Mouse (Mus musculus): ENCODE measurements around the gene Nes. TPM values are rescaled to one million over a fixed set of nuclear protein-coding genes. Genes with fewer than 3 reads are reported as not detected.

Gene Nes
- total RNA-seq, 1 experiment = 29.4 TPM

- no peaks in the 10 kb centered on the region for H3K9me3 ChIP-seq (ENCODE audit: control insufficient read depth, insufficient read depth, low read depth, low read length)
- DNase-seq (ENCODE audit: low read depth, low spot score) = no peak
- TF ChIP-seq HCFC1 (IDR thresholded peaks at IDR 0.05; ENCODE audit: borderline replicate concordance, insufficient read depth, low read length) (no peak), ZC3H11A (IDR thresholded peaks at IDR 0.05; ENCODE audit: borderline replicate concordance, low read depth, low read length) (no peak), ZNF384 (IDR thresholded peaks at IDR 0.05; ENCODE audit: low read depth, low read length) (no peak)
- peaks cover 8 to 54% of the 10 kb centered on the region in 2 experiments for H3K4me1 ChIP-seq (ENCODE audit: control insufficient read depth in 2 of 2, insufficient read depth in 2 of 2, low read length in 2 of 2, poor library complexity in 1 of 2)
- in situ Hi-C loops (cut with MboI; ENCODE audit: low sequenced_read_pairs in 2 of 2, unreplicated experiment in 2 of 2) = no loop called here
- H3K9ac ChIP-seq (ENCODE audit: insufficient read depth, low read depth, low read length, poor library complexity, severe bottlenecking) = no peak overlapping the region
- H3K27ac ChIP-seq (ENCODE audit: insufficient read depth, low read depth, low read length, poor library complexity, severe bottlenecking) = no peak overlapping the region
- H3K36me3 ChIP-seq (ENCODE audit: control insufficient read depth, insufficient read depth, low read length, poor library complexity, severe bottlenecking) = 0 out of 2 replicates have a peak, but pooled peaks cover 4% of the 10 kb centered on the region
- peak overlapping the region; percentile 33 to 45; a peak in 3 of 4 replicates for H3K4me3 ChIP-seq (ENCODE audit: insufficient read depth in 1 of 2, low read depth in 1 of 2, low read length in 2 of 2, poor library complexity in 1 of 2, severe bottlenecking in 1 of 2)
Observed at GRCm38 (mm10) chr3:87947811-87948199, 23.1 kb upstream of the Nes start.

DNA sequence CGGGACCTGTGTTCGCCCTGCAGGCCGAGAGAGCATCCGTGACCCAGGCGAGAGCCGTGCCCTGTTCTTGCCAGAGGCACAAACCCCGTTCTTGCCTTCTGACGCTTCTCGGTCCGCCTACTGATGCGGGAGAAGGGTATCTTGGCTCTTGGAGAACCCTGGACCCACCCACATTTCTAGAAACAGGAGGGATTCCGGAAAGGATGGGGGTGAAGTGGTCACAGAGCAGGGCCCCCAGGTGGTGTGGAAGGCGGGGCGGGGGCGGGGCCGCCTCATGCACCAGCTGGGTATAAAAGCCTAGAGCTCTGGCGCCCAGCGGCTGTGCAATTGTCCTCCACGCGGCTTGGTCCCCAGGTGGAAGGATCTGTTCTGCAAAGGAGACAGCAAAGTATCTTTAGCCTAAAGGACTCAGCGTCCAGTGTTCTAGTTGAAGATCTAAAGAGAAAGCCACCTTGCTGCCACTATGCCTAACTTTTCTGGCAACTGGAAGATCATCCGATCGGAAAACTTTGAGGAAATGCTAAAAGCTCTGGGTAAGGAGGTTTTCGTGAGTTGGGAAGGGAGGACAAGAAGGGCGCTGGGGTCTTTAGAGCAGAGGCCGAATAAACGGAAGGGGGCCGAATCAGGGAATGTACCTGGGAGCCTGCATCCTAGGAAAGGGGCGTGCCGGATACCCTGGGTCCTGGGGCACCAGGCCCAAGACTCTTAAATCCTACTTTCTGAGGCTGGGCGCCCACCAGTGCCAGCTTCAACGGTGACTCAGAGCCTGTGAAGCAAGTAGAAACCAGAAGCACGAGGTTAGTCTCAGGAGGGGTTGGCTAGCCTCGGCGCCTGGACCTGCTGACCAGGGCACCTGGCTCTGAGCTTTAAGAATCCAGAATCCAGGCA lies 22.3 kb upstream of the Nes start, which contains the start of gene Crabp2:
Gene Crabp2 (plus strand): TSS at position 289 of the 888 bp plus-strand sequence.
- Histone ChIP-seq H3K27ac (ENCODE audit: insufficient read depth, low read depth, low read length, poor library complexity, severe bottlenecking) (no peak within 1 kb of the TSS), H3K36me3 (ENCODE audit: control insufficient read depth, insufficient read depth, low read length, poor library complexity, severe bottlenecking) (0 out of 2 replicates have a peak, but pooled peaks cover under 1% of the 10 kb centered on the region), H3K9ac (ENCODE audit: insufficient read depth, low read depth, low read length, poor library complexity, severe bottlenecking) (no peak within 1 kb of the TSS), H3K9me3 (ENCODE audit: control insufficient read depth, insufficient read depth, low read depth, low read length) (no peaks in the 10 kb centered on the region), H3K4me3 (ENCODE audit: insufficient read depth in 1 of 2, low read depth in 1 of 2, low read length in 2 of 2, poor library complexity in 1 of 2, severe bottlenecking in 1 of 2) (peak within 1 kb of the TSS; percentile 33 to 45; a peak in 3 of 4 replicates), H3K4me1 (ENCODE audit: control insufficient read depth in 2 of 2, insufficient read depth in 2 of 2, low read length in 2 of 2, poor library complexity in 1 of 2) (peaks cover 11 to 54% of the 10 kb centered on the region in 2 experiments)
- in situ Hi-C loops (cut with MboI; ENCODE audit: low sequenced_read_pairs in 2 of 2, unreplicated experiment in 2 of 2) = no loop called here
- no peak for DNase-seq (ENCODE audit: low read depth, low spot score)
- TF ChIP-seq ZNF384 (IDR thresholded peaks at IDR 0.05; ENCODE audit: low read depth, low read length) (no peak), HCFC1 (IDR thresholded peaks at IDR 0.05; ENCODE audit: borderline replicate concordance, insufficient read depth, low read length) (no peak), ZC3H11A (IDR thresholded peaks at IDR 0.05; ENCODE audit: borderline replicate concordance, low read depth, low read length) (no peak), MAFK (IDR thresholded peaks at IDR 0.05; ENCODE audit: insufficient read depth, low read depth, low read length) (no peak), CHD2 (IDR thresholded peaks at IDR 0.05; ENCODE audit: low read depth, low read length) (no peak)

- Histone ChIP-seq H3K9ac (ENCODE audit: insufficient read depth, low read depth, low read length, poor library complexity, severe bottlenecking) (no peak overlapping the region), H3K27ac (ENCODE audit: insufficient read depth, low read depth, low read length, poor library complexity, severe bottlenecking) (no peak overlapping the region), H3K4me1 (ENCODE audit: control insufficient read depth in 2 of 2, insufficient read depth in 2 of 2, low read length in 2 of 2, poor library complexity in 1 of 2) (peaks cover 11 to 52% of the 10 kb centered on the region in 2 experiments), H3K9me3 (ENCODE audit: control insufficient read depth, insufficient read depth, low read depth, low read length) (no peaks in the 10 kb centered on the region), H3K36me3 (ENCODE audit: control insufficient read depth, insufficient read depth, low read length, poor library complexity, severe bottlenecking) (no peaks in the 10 kb centered on the region), H3K4me3 (ENCODE audit: insufficient read depth in 1 of 2, low read depth in 1 of 2, low read length in 2 of 2, poor library complexity in 1 of 2, severe bottlenecking in 1 of 2) (peak overlapping the region; percentile 18 to 44; a peak in 3 of 4 replicates)
- in situ Hi-C loops (cut with MboI; ENCODE audit: low sequenced_read_pairs in 2 of 2, unreplicated experiment in 2 of 2) = no loop called here
- no peak for DNase-seq (ENCODE audit: low read depth, low spot score)
- TF ChIP-seq MAFK (IDR thresholded peaks at IDR 0.05; ENCODE audit: insufficient read depth, low read depth, low read length) = no peak
- no peak for TF ChIP-seq ZC3H11A (IDR thresholded peaks at IDR 0.05; ENCODE audit: borderline replicate concordance, low read depth, low read length)
- no peak for TF ChIP-seq HCFC1 (IDR thresholded peaks at IDR 0.05; ENCODE audit: borderline replicate concordance, insufficient read depth, low read length)
- no peak for TF ChIP-seq CHD2 (IDR thresholded peaks at IDR 0.05; ENCODE audit: low read depth, low read length)
- TF ChIP-seq ZNF384 (IDR thresholded peaks at IDR 0.05; ENCODE audit: low read depth, low read length) = no peak
Observed at GRCm38 (mm10) chr3:87949266-87949954, 21.5 kb upstream of the Nes start.

DNA sequence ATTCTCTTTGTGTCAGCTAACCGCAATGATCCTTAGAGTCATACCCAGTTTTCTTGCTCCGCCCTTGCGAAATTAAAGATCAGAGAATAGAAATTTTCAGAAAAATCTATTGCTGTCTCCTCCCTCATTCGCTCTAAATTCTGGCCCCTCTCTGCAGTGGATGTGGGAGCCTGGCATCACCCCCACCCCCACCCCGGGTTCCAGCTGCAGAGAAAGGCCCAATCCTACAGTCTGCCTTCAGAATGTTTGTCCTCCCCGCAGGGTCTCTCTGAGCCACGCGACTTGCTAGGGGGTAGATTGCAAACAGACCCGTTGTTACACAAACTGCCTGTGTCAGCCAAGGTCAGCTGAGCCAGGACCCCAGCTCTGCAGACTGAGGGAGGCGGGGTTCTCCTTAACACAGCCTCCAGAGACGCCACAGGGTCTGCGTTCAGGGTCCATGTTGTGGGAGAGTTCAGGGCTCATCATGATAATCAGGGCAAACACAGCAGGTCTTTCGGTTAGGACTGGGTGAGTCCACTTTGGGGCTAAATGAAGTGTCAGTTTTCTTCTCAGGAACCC lies 20.8 kb upstream of the Nes start:
- Histone ChIP-seq H3K9me3 (ENCODE audit: control insufficient read depth, insufficient read depth, low read depth, low read length) (no peaks in the 10 kb centered on the region), H3K9ac (ENCODE audit: insufficient read depth, low read depth, low read length, poor library complexity, severe bottlenecking) (no peak overlapping the region), H3K27ac (ENCODE audit: insufficient read depth, low read depth, low read length, poor library complexity, severe bottlenecking) (no peak overlapping the region), H3K4me1 (ENCODE audit: control insufficient read depth in 2 of 2, insufficient read depth in 2 of 2, low read length in 2 of 2, poor library complexity in 1 of 2) (peaks cover 11 to 46% of the 10 kb centered on the region in 2 experiments), H3K36me3 (ENCODE audit: control insufficient read depth, insufficient read depth, low read length, poor library complexity, severe bottlenecking) (no peaks in the 10 kb centered on the region), H3K4me3 (ENCODE audit: insufficient read depth in 1 of 2, low read depth in 1 of 2, low read length in 2 of 2, poor library complexity in 1 of 2, severe bottlenecking in 1 of 2) (peak overlapping the region in 1 of 2 experiments; percentile 18; a peak in 2 of 4 replicates)
- TF ChIP-seq ZNF384 (IDR thresholded peaks at IDR 0.05; ENCODE audit: low read depth, low read length) = no peak
- TF ChIP-seq MAFK (IDR thresholded peaks at IDR 0.05; ENCODE audit: insufficient read depth, low read depth, low read length) = no peak
- TF ChIP-seq ZC3H11A (IDR thresholded peaks at IDR 0.05; ENCODE audit: borderline replicate concordance, low read depth, low read length) = no peak
- no peak for TF ChIP-seq HCFC1 (IDR thresholded peaks at IDR 0.05; ENCODE audit: borderline replicate concordance, insufficient read depth, low read length)
- no peak for TF ChIP-seq CHD2 (IDR thresholded peaks at IDR 0.05; ENCODE audit: low read depth, low read length)
- no peak for DNase-seq (ENCODE audit: low read depth, low spot score)
- in situ Hi-C loops (cut with MboI; ENCODE audit: low sequenced_read_pairs in 2 of 2, unreplicated experiment in 2 of 2) = no loop called here

Data from ES-E14 (cell line).